9 mouse cellular contexts compared by ENCODE assay signal in the genomic region with DNA sequence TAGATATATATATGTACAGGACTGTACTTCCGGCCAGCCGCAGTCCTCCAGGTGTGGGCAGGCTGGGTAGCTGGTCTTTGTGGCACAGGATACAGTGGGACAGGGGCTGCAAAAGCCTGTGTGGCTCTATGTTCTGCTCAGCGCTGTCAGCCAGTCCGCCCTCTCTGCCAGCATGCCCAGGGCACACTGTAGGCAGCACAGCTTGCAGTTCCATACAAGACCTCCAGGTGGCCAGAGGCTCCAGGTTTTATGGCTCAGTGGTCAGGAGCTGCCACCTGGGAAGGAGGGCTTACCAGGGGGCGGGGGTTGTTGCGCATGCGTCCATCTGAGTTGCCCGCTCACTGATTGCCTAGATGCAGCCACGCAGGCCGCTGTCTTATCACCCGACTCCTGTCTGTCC. TPM values are rescaled to one million over a fixed set of nuclear protein-coding genes. Genes with fewer than 3 reads are reported as not detected.
DNase-seq lines count a peak whose midpoint lies in the region; ATAC-seq and TF ChIP-seq lines count a peak whose summit lies in the region.
"Had no signal": no experiment of that assay in that cellular context is flagged by ENCODE, and none has a peak within 500 bp of the region (broad histone marks: within the 10 kb centered on the region; RNA-seq: fewer than 3 reads in every experiment).

No protein-coding gene starts in this region.

- peak; percentile 36; the same call in 1 of the 2 replicates for TF ChIP-seq CTCF in lung, adult 2 months (IDR thresholded peaks at IDR 0.05; ENCODE audit: insufficient read depth, low read length)

- H3K27ac ChIP-seq in neural tube, embryonic 11.5 days (ENCODE audit: low read depth, low read length), result no peak overlapping the region

- TF ChIP-seq POLR2A in lung, adult 2 months (IDR thresholded peaks at IDR 0.05; ENCODE audit: borderline replicate concordance, extremely low read depth, low read depth, low read length), result no peak

- 85% methylated on average over 11 of the region's 11 CpGs for WGBS in lung, adult 2 months
- 64% methylated on average over 11 of the region's 11 CpGs for WGBS in neural tube, embryonic 11.5 days

- ATAC-seq in CD4-positive, CD25-positive, alpha-beta regulatory T cell, adult 4 months, result no peak
- ATAC-seq in granulocyte monocyte progenitor cell, adult 5-6 weeks (replicated peaks; ENCODE audit: poor library complexity, severe bottlenecking), result peak; percentile 28
- no peak for ATAC-seq in neural tube, embryonic 11.5 days (ENCODE audit: insufficient read depth, low FRiP score, low TSS enrichment)

- no peaks in the 10 kb centered on the region for H3K4me1 ChIP-seq in lung, adult 2 months (ENCODE audit: control insufficient read depth, insufficient read depth, low read length)
- H3K4me1 ChIP-seq in neural tube, embryonic 11.5 days (ENCODE audit: control insufficient read depth, insufficient read depth, low read length), result no peaks in the 10 kb centered on the region

- no peaks in the 10 kb centered on the region for H3K36me3 ChIP-seq in neural tube, embryonic 11.5 days (ENCODE audit: control insufficient read depth, insufficient read depth, low read length)

- no peak overlapping the region for H3K4me2 ChIP-seq in neural tube, embryonic 11.5 days (ENCODE audit: low read depth)

- H3K4me3 ChIP-seq in lung, adult 2 months (replicated peaks; ENCODE audit: extremely low read depth, low read depth, low read length), result no peak overlapping the region
- H3K4me3 ChIP-seq in neural tube, embryonic 11.5 days (ENCODE audit: low read depth, low read length), result no peak overlapping the region
- H3K4me3 ChIP-seq: erythroblast, embryonic 14.5 days had no signal

- H3K9ac ChIP-seq in neural tube, embryonic 11.5 days (ENCODE audit: low read length), result no peak overlapping the region

- no peaks in the 10 kb centered on the region for H3K27me3 ChIP-seq in neural tube, embryonic 11.5 days (ENCODE audit: control insufficient read depth, insufficient read depth, low read length)

- peak; percentile 55 for DNase-seq in CD4-positive, CD25-positive, alpha-beta regulatory T cell, adult 2 months (ENCODE audit: low read depth, low spot score)
- DNase-seq in lung, adult 2 months, result no peak
- no peak for DNase-seq in lung, adult 18-20 months
- peak; percentile 51 for DNase-seq in neural tube, embryonic 11.5 days (ENCODE audit: low spot score)
- no peak for DNase-seq in layer of hippocampus, postnatal 25 days (ENCODE audit: extremely low spot score in 1 of 2, low spot score in 1 of 2)
- no peak for DNase-seq in frontal cortex, postnatal 25 days (ENCODE audit: low spot score in 2 of 2)

- H3K9me3 ChIP-seq in neural tube, embryonic 11.5 days (ENCODE audit: control insufficient read depth, low read length), result no peaks in the 10 kb centered on the region

RNA-seq across cellular contexts. Expression of gene Sun2, which starts 5.7 kb away (rescaled TPM):
- 10 to 100 TPM; 12.8 to 20.2 TPM for polyA plus RNA-seq in CD4-positive, CD25-positive, alpha-beta regulatory T cell, adult 4 months (2017; shearing (Covaris generic))
- 74.7 and 88.6 TPM in 2 replicates for polyA plus RNA-seq in lung, adult 2 months (2012; rRNA removed)
- total RNA-seq in granulocyte monocyte progenitor cell, adult 5-6 weeks (2014; fragmentation: Nextera tagmentation), result 120 and 133 TPM in 2 replicates
- total RNA-seq in granulocyte monocyte progenitor cell, adult 5-6 weeks (2017), result 227 and 268 TPM in 2 replicates
- 6.1 and 10.2 TPM in 2 replicates for polyA plus RNA-seq in neural tube, embryonic 11.5 days (2014; fragmentation: Nextera tagmentation; extraction: Ambion mirVana)
- total RNA-seq in layer of hippocampus, postnatal 25 days (2021), result 10 to 100 TPM; 23.5 to 23.7 TPM

RNA-seq across cellular contexts. Expression of gene Dnal4, which starts 29.7 kb away (rescaled TPM):
- 10 to 100 TPM in 1 of 2 experiments, 1 to 10 TPM in 1; 6.9 to 10.4 TPM for polyA plus RNA-seq in CD4-positive, CD25-positive, alpha-beta regulatory T cell, adult 4 months (2017; shearing (Covaris generic))
- polyA plus RNA-seq in lung, adult 2 months (2012; rRNA removed), result 51.1 and 51.2 TPM in 2 replicates
- 9.5 and 27.7 TPM in 2 replicates for total RNA-seq in granulocyte monocyte progenitor cell, adult 5-6 weeks (2014; fragmentation: Nextera tagmentation)
- 11.6 and 13.5 TPM in 2 replicates for total RNA-seq in granulocyte monocyte progenitor cell, adult 5-6 weeks (2017)
- 68.6 and 70.8 TPM in 2 replicates for polyA plus RNA-seq in neural tube, embryonic 11.5 days (2014; fragmentation: Nextera tagmentation; extraction: Ambion mirVana)
- total RNA-seq in layer of hippocampus, postnatal 25 days (2021), result 10 to 100 TPM; 53.0 to 59.4 TPM

RNA-seq across cellular contexts. Expression of gene Nptxr, which starts 56.6 kb away (rescaled TPM):
- under 1 TPM in 1 of 2 experiments, not detected in 1; 0.42 TPM for polyA plus RNA-seq in CD4-positive, CD25-positive, alpha-beta regulatory T cell, adult 4 months (2017; shearing (Covaris generic))
- polyA plus RNA-seq in lung, adult 2 months (2012; rRNA removed), result 3.1 and 3.7 TPM in 2 replicates
- 0.52 and 0.85 TPM in 2 replicates for total RNA-seq in granulocyte monocyte progenitor cell, adult 5-6 weeks (2014; fragmentation: Nextera tagmentation)
- total RNA-seq in granulocyte monocyte progenitor cell, adult 5-6 weeks (2017), result 0.04 and 0.31 TPM in 2 replicates
- 1.5 and 2.0 TPM in 2 replicates for polyA plus RNA-seq in neural tube, embryonic 11.5 days (2014; fragmentation: Nextera tagmentation; extraction: Ambion mirVana)
- 100 to 1,000 TPM; 773 to 802 TPM for total RNA-seq in layer of hippocampus, postnatal 25 days (2021)
- polyA plus RNA-seq: erythroblast, embryonic 14.5 days had no signal

RNA-seq across cellular contexts. Expression of gene Gtpbp1, which starts 57.4 kb away (rescaled TPM):
- 10 to 100 TPM; 21.0 to 21.6 TPM for polyA plus RNA-seq in CD4-positive, CD25-positive, alpha-beta regulatory T cell, adult 4 months (2017; shearing (Covaris generic))
- polyA plus RNA-seq in lung, adult 2 months (2012; rRNA removed), result 33.4 and 37.3 TPM in 2 replicates
- total RNA-seq in granulocyte monocyte progenitor cell, adult 5-6 weeks (2014; fragmentation: Nextera tagmentation), result 45.8 and 52.4 TPM in 2 replicates
- total RNA-seq in granulocyte monocyte progenitor cell, adult 5-6 weeks (2017), result 47.0 and 59.9 TPM in 2 replicates
- polyA plus RNA-seq in neural tube, embryonic 11.5 days (2014; fragmentation: Nextera tagmentation; extraction: Ambion mirVana), result 39.7 and 42.5 TPM in 2 replicates
- total RNA-seq in layer of hippocampus, postnatal 25 days (2021), result 10 to 100 TPM; 46.2 to 52.6 TPM

Comparison
In these comparisons a context has a peak if more than half of its experiments do, and no peak if none do; other contexts are left out.
1. DNase-seq: peak in CD4-positive, CD25-positive, alpha-beta regulatory T cell, adult 2 months (single experiment) and neural tube, embryonic 11.5 days (single experiment); none in lung, adult 2 months (single experiment), lung, adult 18-20 months (0 of 2), layer of hippocampus, postnatal 25 days (0 of 2) and frontal cortex, postnatal 25 days (0 of 2).